Mouse (Mus musculus) kidney, adult 2 months (tissue): ENCODE measurements around the gene Hes1.

Experiments used
- CTCF ChIP-seq: fragments of 200-500 bp; conservative IDR thresholded peaks from 2 replicates; pipeline ENCODE4 v1.5.1; 2011; ENCODE audit warnings: low read depth, mild to moderate bottlenecking, control low read depth, low read length, moderate library complexity, mixed read lengths; ENCODE audit not compliant: insufficient read depth, insufficient read length
- POLR2A ChIP-seq: fragments of 200-500 bp; IDR thresholded peaks from one replicate; pipeline ENCODE4 v1.6.1; 2011; ENCODE audit warnings: low read depth, low read length, control low read depth

GRCm38 (mm10) chr16:30102149-30102915 is 38.1 kb downstream of the Hes1 start:
- TF ChIP-seq CTCF (no peak), POLR2A (no peak)
